Mouse (Mus musculus) embryonic fibroblast, embryonic 13.5 days (primary cell): ENCODE results near the gene Ip6k1. TPM values are rescaled to one million over a fixed set of nuclear protein-coding genes. Genes with fewer than 3 reads are reported as not detected.

Source experiments
- H3K27ac ChIP-seq: 2 replicates; pipeline ENCODE4 v1.5.1; 2012; ENCODE audit warnings: low read length, control low read depth, inconsistent platforms; ENCODE audit not compliant: insufficient read depth
- H3K4me1 ChIP-seq: 2 replicates; pipeline ENCODE4 v1.6.1; 2011; ENCODE audit warnings: low read length; ENCODE audit not compliant: control insufficient read depth, insufficient read depth
- H3K4me3 ChIP-seq: 2 replicates; pipeline ENCODE4 v1.5.1; 2011; ENCODE audit warnings: mild to moderate bottlenecking, control low read depth, low read length; ENCODE audit not compliant: insufficient read depth
- CTCF ChIP-seq: IDR thresholded peaks from 2 replicates; pipeline ENCODE4 v1.5.1; 2011; ENCODE audit warnings: mild to moderate bottlenecking, control low read depth, low read length, moderate library complexity, borderline replicate concordance; ENCODE audit not compliant: insufficient read depth
- POLR2A ChIP-seq: IDR thresholded peaks from 2 replicates; pipeline ENCODE4 v1.6.1; 2011; ENCODE audit warnings: low read depth, mild to moderate bottlenecking, control low read depth, low read length, moderate library complexity
- polyA plus RNA-seq: library from polyadenylated mRNA; stranded (reverse); fragments of >200 nt; gene quantifications from 2 replicates; pipeline ENCODE4 v1.2.4, GENCODE M21; 2011; ENCODE audit warnings: low read depth; ENCODE audit not compliant: missing spikeins, insufficient read length

Gene Ip6k1
- polyA plus RNA-seq, 1 experiment, result 57.9 TPM

GRCm38 (mm10) chr9:108023216-108023615, 20.9 kb downstream of the Ip6k1 start:
- Histone ChIP-seq H3K4me3 (no peak overlapping the region), H3K4me1 (no peaks in the 10 kb centered on the region), H3K27ac (no peak overlapping the region)
- TF ChIP-seq POLR2A, result no peak
- no peak for TF ChIP-seq CTCF

- Histone ChIP-seq H3K4me1 (no peaks in the 10 kb centered on the region), H3K27ac (no peak overlapping the region), H3K4me3 (no peak overlapping the region)
- no peak for TF ChIP-seq POLR2A
- TF ChIP-seq CTCF, result no peak
Observed at GRCm38 (mm10) chr9:108026584-108026983, 24.3 kb downstream of the Ip6k1 start.

GRCm38 (mm10) chr9:108027867-108028266, 25.6 kb downstream of the Ip6k1 start:
- Histone ChIP-seq H3K4me3 (no peak overlapping the region), H3K27ac (no peak overlapping the region), H3K4me1 (no peaks in the 10 kb centered on the region)
- TF ChIP-seq POLR2A, result no peak
- TF ChIP-seq CTCF, result no peak

- Histone ChIP-seq H3K4me3 (no peak overlapping the region), H3K4me1 (no peaks in the 10 kb centered on the region), H3K27ac (no peak overlapping the region)
- TF ChIP-seq CTCF (no peak), POLR2A (no peak)
Observed at GRCm38 (mm10) chr9:108032126-108032525, 29.8 kb downstream of the Ip6k1 start.

GRCm38 (mm10) chr9:108035331-108036156, 33.2 kb downstream of the Ip6k1 start:
- H3K4me3 ChIP-seq, result no peak overlapping the region
- H3K27ac ChIP-seq, result no peak overlapping the region
- no peak for TF ChIP-seq POLR2A
- H3K4me1 ChIP-seq, result no peaks in the 10 kb centered on the region

GRCm38 (mm10) chr9:108044751-108045492, 42.6 kb downstream of the Ip6k1 start:
- H3K27ac ChIP-seq, result no peak overlapping the region
- no peak for TF ChIP-seq CTCF
- H3K4me3 ChIP-seq, result no peak overlapping the region
- H3K4me1 ChIP-seq, result 0 out of 2 replicates have a peak, but pooled peaks cover 4% of the 10 kb centered on the region

- 0 out of 2 replicates have a peak, but pooled peaks cover 4% of the 10 kb centered on the region for H3K4me1 ChIP-seq
- H3K27ac ChIP-seq, result no peak overlapping the region
- no peak overlapping the region for H3K4me3 ChIP-seq
- TF ChIP-seq CTCF (no peak), POLR2A (no peak)
Observed at GRCm38 (mm10) chr9:108046582-108046981, 44.3 kb downstream of the Ip6k1 start.

GRCm38 (mm10) chr9:108047601-108048565, 45.6 kb downstream of the Ip6k1 start:
- peak overlapping the region; percentile 51 for H3K27ac ChIP-seq
- H3K4me1 ChIP-seq, result 0 out of 2 replicates have a peak, but pooled peaks cover 4% of the 10 kb centered on the region
- TF ChIP-seq POLR2A (no peak), CTCF (no peak)
- peak overlapping the region; percentile 30 for H3K4me3 ChIP-seq

GRCm38 (mm10) chr9:108048566-108048955, 46.3 kb downstream of the Ip6k1 start:
- TF ChIP-seq POLR2A (no peak), CTCF (no peak)
- Histone ChIP-seq H3K4me1 (0 out of 2 replicates have a peak, but pooled peaks cover 4% of the 10 kb centered on the region), H3K27ac (peak overlapping the region; percentile 51), H3K4me3 (peak overlapping the region; percentile 30)
